Mouse (Mus musculus) adrenal gland (tissue): ENCODE measurements at regions not wholly inside any gene's neighbourhood (a gene's known extent, or its start where the extent isn't known, plus 50 kb on each side); places are given as distances from the start of the nearest gene placed in this dataset.

Experiments used
- intact Hi-C: fragments of 180-260 bp; cut with DNase I; formaldehyde crosslinking; loops from one replicate; pipeline ENCODE4 v1.15.1; 2025

- intact Hi-C loops = no loop called here
Measured at GRCm38 (mm10) chr13:43909933-43910332, 125.4 kb downstream of the Cd83 start.

- intact Hi-C loops = no loop called here
Measured at GRCm38 (mm10) chr13:43913476-43913875, 128.9 kb downstream of the Cd83 start.

DNA sequence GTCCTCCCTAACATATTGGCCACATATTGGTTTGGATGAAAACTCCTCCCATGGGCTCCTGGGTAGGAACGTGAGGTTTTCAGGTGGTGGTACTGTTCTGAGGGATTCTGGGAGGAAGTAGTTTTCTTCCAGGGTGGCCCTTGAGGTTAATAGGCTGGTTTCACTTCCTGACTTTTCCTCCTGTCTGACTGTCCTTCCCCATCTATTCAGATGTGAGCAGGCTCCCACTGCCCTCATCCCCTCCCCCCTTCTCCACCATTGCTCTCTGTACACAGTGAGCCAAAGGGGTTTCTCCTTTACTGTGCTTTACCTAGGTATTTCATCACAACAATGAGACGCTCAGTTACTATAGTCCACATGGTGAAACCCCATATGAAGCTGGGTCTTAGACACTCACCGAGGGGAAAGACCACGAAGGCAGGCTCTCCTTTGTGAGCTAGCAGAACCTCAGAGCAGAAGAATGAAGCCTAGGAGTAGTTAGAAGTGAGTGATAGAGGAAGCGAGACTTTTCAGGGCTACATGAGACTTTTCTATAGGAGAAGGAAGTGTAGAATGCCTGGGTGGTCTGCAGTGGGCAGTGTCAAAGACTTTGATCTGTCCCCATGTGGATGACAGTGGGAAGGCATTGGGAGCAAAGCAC lies 135.3 kb downstream of the Cd83 start:
- intact Hi-C loops = no loop called here

DNA sequence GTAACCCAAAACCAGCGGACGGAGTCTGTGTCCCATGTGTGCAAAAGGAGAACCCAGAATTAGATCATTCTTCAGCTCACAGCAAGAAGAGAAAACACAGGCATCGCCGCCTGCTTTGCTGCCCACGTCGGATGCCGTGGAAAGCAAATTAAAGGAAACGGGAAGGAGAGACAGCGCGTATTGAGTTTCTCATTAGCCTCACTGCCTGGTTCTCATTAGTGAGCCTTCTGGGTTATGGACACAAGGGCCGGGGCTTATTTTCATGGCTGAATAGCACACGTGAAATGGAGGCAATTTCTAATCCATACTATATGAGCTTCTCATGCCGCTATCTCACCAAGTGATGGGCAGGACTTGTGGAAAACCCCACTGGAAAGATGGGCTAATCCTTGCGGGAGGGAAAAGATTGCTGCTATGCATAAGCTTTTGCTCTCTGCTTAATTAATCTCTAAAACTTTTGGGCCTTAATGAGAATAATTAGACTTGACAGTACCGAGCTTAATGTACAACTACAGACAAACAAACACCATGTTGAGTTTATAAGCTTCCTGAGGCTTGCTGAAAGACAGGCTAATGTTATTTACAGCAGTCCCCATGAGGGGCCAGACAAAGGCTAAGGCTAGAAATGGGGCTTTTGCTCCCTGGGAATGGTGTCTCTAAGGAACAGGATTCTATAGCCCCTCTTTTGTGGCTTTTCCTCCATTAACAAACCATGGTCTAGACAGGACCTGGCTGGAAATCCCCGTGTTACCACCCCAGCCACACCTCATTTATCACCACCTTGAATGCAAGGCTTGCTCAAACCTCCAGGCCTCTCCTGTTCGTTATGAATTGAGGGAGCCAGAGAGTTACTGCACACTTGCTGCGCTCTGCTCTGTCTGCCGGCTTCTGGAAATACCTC lies 145.8 kb downstream of the Cd83 start:
- intact Hi-C loops = no loop called here

GRCm38 (mm10) chr13:43932946-43933345 lies 148.4 kb downstream of the Cd83 start:
- intact Hi-C loops = no loop called here

- intact Hi-C loops = no loop called here
Measured at GRCm38 (mm10) chr13:43935284-43935683, 150.7 kb downstream of the Cd83 start.

DNA sequence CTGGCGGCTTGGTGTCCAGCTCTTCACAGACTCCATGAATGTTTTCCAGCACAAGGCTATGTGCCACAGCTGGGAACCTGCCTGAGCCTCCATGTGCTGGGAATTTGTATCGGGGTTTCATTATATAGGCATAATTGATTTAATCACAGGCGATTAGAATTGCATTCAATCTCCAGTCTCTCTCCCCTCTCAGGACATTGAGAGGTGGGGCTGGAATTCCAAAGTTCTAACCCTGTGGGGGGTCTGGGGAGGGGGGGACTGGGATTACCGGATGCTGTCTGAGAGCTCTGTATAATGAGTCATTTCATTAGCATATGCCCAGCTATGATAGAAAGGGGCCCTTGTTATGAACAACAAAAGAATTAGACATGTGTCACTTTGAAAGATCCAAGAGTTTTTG lies 151.9 kb downstream of the Cd83 start:
- intact Hi-C loops = no loop called here

DNA sequence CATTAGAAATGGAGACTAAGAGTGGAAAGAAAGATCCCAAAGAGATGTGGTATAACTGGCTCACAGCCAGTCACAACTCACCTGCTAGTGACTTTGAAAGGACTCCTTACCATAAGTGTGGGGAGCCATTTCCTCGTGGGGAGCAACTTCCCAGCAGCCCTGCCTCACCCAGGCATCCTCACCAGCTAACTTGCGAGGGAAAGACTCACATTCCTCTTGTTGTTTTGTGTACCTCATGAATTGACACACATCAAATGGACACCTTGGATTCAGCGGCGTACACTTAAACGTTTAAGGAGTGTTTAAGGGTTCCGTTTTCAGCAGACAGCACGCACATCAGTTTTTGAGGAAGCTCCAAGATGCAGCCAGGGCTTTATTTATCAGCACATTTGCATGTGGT lies 154.0 kb downstream of the Cd83 start:
- intact Hi-C loops = no loop called here

- intact Hi-C loops = no loop called here
Measured at GRCm38 (mm10) chr13:43939375-43939774, 154.8 kb downstream of the Cd83 start.

GRCm38 (mm10) chr13:43941731-43942130 lies 157.2 kb downstream of the Cd83 start:
- intact Hi-C loops = no loop called here

DNA sequence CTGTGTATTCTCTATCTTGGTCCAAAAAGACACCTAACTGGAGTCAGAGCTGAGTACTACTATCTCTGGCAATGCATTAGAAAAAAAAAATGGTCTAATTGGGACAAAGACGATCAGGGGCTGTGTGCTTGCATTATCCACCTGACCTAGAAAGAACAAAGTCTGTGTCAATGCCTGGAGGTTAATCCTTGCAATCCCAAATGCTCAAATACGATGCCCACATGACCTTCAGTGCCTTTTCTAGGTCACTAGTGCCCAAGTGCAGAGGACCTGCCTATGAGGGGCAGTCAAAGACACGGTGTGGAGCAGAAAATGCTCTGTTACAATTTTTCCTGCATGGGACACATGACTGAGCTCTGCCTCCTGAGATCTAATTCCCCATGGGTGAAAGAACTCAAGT lies 164.0 kb downstream of the Cd83 start:
- intact Hi-C loops = no loop called here

DNA sequence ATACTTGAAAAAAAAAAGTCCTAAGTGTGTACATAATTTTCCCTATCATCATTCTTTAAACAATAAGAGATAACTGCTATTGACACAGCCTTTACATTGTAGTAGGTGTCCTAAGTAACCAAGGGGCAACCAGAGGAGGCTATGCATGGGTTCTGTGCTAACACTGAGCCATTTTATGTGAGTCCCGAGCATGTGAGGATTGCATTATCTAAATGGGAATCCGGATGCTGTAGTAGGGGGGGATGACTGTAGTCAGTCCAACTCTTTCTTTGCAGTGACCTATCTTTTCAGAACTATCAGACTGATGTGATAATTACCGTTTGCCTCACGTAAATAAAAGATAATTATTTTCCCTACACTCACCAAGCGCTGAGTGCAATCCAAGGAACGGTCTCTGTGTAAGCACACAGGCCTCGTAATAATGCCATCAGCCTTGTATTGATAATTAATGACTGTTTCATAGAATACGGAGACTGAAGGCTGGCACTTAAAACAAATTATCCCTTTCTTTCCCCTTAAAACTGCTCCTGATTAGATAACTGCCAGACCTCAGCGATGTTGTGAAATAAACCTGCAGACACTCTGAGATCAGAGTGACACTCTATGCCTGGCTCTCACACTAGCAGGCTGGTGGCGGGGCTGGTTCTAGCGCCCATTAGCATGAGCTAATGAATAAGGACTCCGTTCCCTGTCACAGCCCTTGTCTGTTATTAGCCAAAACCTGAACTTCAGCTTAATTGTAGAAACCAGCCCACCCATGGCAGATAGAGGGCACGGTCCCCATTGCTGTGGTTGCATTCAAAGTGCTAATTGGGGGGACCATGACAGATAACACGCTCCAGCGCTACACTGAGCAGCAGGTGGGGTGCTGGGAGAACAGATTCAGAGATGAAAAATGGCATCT lies 165.4 kb downstream of the Cd83 start:
- intact Hi-C loops = no loop called here

GRCm38 (mm10) chr13:43952491-43952890 lies 167.9 kb downstream of the Cd83 start:
- intact Hi-C loops = no loop called here

DNA sequence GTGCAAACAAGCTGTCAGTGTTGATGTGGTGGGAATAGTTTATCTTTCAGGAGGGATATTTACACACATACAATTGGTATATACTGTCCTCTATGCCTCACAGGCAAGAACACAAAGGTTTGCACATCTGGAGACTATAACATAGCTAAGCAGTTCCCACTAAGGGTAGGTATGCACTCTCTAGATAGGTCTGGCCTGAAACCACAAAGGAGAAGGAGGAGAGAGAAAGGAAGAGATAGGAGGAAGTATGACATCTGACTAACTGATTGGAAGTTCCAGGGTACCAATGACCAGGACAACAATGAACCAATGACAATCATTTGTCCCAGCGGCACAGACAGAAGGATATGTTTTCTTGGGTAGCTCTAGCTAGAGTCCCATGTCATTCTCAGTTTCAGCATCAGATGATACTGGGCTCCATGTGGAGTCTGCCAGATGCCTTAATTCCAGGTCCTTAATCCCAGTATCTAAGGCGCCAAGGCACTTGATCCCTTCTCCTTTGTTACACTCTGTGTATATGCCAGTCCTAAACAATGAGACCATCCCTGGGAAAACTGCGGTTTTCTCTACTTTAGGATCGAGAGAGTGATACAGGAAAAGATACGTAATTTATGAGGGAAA lies 168.5 kb downstream of the Cd83 start:
- intact Hi-C loops = no loop called here

- intact Hi-C loops = no loop called here
Measured at GRCm38 (mm10) chr13:43954714-43955393, 170.3 kb downstream of the Cd83 start.

GRCm38 (mm10) chr13:43957046-43957445 lies 172.5 kb downstream of the Cd83 start:
- intact Hi-C loops = no loop called here

- intact Hi-C loops = no loop called here
Measured at GRCm38 (mm10) chr13:43959121-43959572, 174.6 kb downstream of the Cd83 start.

DNA sequence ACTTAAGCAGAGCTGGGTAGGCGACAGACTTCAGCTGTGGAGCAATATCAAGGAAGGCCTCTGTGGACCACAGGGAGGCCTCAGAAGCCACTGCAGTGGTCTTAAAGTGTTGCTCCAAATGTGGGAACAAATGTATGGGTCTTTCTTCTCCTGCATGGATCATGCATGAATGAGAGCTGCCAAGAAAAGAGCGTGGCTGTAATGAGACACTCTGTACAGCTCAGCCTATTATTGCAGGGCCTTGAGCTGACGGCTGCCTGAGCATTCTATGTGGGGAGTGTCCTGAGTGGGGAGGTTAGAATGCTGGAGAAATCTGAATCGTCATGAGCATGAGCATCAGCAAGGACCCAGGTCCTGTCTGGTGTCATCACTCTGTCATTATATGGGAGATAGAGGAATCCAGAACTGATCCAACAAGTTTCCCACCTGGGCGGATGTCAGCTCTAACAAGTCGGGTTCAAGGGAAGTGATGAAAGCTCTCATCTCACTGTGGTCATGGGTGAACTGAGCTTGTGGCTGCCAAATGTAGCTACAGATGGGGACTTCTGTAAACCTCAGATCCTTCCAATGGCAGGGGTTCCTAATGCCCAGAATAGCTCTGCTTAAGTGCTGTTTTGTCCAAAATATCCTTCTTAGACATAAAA lies 176.6 kb downstream of the Cd83 start:
- intact Hi-C loops = no loop called here

DNA sequence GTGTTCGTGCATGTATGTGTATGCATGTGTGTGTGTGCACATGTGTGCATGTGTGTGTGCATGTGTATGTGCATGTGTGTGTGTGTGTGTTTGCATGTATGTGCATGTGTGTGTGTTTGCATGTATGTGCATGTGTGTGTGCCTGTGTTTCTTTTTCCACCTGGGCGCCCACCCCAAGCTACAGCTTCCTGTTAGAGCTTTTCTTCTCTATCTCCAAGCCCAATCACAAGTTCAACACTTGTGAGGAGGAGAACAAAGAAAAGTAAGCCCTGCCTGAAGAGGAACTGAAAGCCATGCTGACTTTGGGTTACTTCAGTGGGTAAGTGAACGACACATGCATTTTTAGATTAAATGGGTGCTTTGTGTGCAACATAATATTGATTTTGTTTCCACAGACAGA lies 177.4 kb downstream of the Cd83 start:
- intact Hi-C loops = no loop called here

- intact Hi-C loops = no loop called here
Measured at GRCm38 (mm10) chr13:43963321-43963720, 178.7 kb downstream of the Cd83 start.
